Mouse (Mus musculus) ES-E14 (cell line): ENCODE measurements at regions not wholly inside any gene's neighbourhood (a gene's known extent, or its start where the extent isn't known, plus 50 kb on each side); places are given as distances from the start of the nearest gene placed in this dataset.

Source experiments
- MAFK ChIP-seq: IDR thresholded peaks from 2 replicates; pipeline ENCODE4 v1.6.1; 2014; ENCODE audit warnings: mild to moderate bottlenecking, low read depth, low read length, inconsistent platforms; ENCODE audit not compliant: insufficient read depth
- ZC3H11A ChIP-seq: IDR thresholded peaks from 2 replicates; pipeline ENCODE4 v1.6.1; 2012; ENCODE audit warnings: low read depth, mild to moderate bottlenecking, inconsistent platforms, low read length, borderline replicate concordance

GRCm38 (mm10) chr15:59888996-59889395 lies 127.4 kb downstream of the 4933412E24Rik start:
- TF ChIP-seq MAFK (no peak), ZC3H11A (no peak)
